Mouse (Mus musculus) kidney, embryonic 15.5 days (tissue): ENCODE data around the gene Ezh2. TPM values are rescaled to one million over a fixed set of nuclear protein-coding genes. Genes with fewer than 3 reads are reported as not detected.

Experiments
- ATAC-seq: fragments of 200-750 bp; cut with Nextera tagmentation; replicated peaks from 2 replicates; pipeline ENCODE4 v1.8.0; 2017; ENCODE audit warnings: moderate TSS enrichment; ENCODE audit not compliant: low FRiP score
- H3K27ac ChIP-seq: fragments of 300-500 bp; sonication (generic); 2 replicates; pipeline ENCODE4 v1.5.1; 2015; ENCODE audit warnings: mild to moderate bottlenecking, inconsistent platforms
- H3K27me3 ChIP-seq: fragments of 300-500 bp; sonication (generic); 2 replicates; pipeline ENCODE4 v1.6.1; 2015; ENCODE audit warnings: inconsistent platforms
- H3K36me3 ChIP-seq: fragments of 300-500 bp; sonication (generic); 2 replicates; pipeline ENCODE4 v1.6.1; 2015; ENCODE audit warnings: inconsistent platforms
- H3K4me1 ChIP-seq: fragments of 300-500 bp; sonication (generic); 2 replicates; pipeline ENCODE4 v1.6.1; 2015; ENCODE audit warnings: inconsistent platforms
- H3K4me2 ChIP-seq: fragments of 300-500 bp; sonication (generic); 2 replicates; pipeline ENCODE4 v1.6.1; 2015; ENCODE audit warnings: moderate library complexity, mild to moderate bottlenecking, inconsistent platforms
- H3K4me3 ChIP-seq: fragments of 300-500 bp; sonication (generic); replicated peaks from 2 replicates; pipeline ENCODE4 v1.5.1; 2015; ENCODE audit warnings: mild to moderate bottlenecking, inconsistent platforms
- H3K9ac ChIP-seq: fragments of 300-500 bp; sonication (generic); 2 replicates; pipeline ENCODE4 v1.6.1; 2015; ENCODE audit warnings: mild to moderate bottlenecking, inconsistent platforms
- H3K9me3 ChIP-seq: fragments of 300-500 bp; sonication (generic); replicated peaks from 2 replicates; pipeline ENCODE4 v1.6.1; 2016; ENCODE audit warnings: inconsistent platforms
- WGBS: fragments of 180-500 bp; shearing (Covaris S2); methylation state at CpG from one replicate; pipeline ENCODE4 v1.1.7; 2015; ENCODE audit warnings: mixed read lengths; 5-methylcytosine and 5-hydroxymethylcytosine counted together
- polyA plus RNA-seq: library from polyadenylated mRNA; unstranded; fragments of >200 nt; fragmentation: Nextera tagmentation; extraction: Ambion mirVana; gene quantifications from 2 replicates; pipeline ENCODE4 v1.2.1, GENCODE M21; 2015

The Ezh2 gene
- polyA plus RNA-seq, 1 experiment from 2014 or later = 108 TPM

GRCm38 (mm10) chr6:47527655-47528054, 67.5 kb downstream of the Ezh2 start:
- Histone ChIP-seq H3K9me3 (no peaks in the 10 kb centered on the region), H3K4me3 (no peak overlapping the region), H3K27me3 (no peaks in the 10 kb centered on the region), H3K27ac (no peak overlapping the region), H3K9ac (no peak overlapping the region), H3K4me1 (no peaks in the 10 kb centered on the region), H3K4me2 (no peak overlapping the region), H3K36me3 (peaks cover 95% of the 10 kb centered on the region)
- 90% methylated on average over 1 of the region's 1 CpGs for WGBS
- no peak for ATAC-seq

- Histone ChIP-seq H3K4me3 (no peak overlapping the region), H3K4me2 (no peak overlapping the region), H3K36me3 (peaks cover 96% of the 10 kb centered on the region), H3K4me1 (no peaks in the 10 kb centered on the region), H3K27me3 (no peaks in the 10 kb centered on the region), H3K9ac (no peak overlapping the region), H3K27ac (no peak overlapping the region), H3K9me3 (no peaks in the 10 kb centered on the region)
- WGBS = 70% methylated on average over 2 of the region's 2 CpGs
- no peak for ATAC-seq
Measured at GRCm38 (mm10) chr6:47527129-47527528, 68.0 kb downstream of the Ezh2 start.

DNA sequence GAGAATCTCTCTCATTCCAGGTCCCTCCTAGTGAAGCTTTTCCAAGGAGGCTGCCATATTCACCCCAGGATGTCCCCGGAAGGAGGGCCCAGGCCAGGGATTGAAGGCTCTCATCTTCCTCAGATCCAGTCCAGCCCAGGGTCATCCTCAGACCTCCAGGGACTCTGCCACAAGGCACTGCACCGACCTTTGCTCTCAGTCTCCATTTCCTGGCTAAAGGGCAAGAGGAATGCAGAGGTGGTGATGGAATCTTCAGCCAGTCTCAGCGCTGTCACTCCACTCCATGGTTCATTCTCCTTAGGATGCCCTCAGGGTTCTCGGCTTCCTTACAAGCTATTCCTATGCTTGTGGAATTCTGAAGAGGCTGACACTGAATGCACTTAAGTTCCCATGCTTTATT, 68.7 kb downstream of the Ezh2 start:
- H3K4me1 ChIP-seq = no peaks in the 10 kb centered on the region
- H3K4me3 ChIP-seq = no peak overlapping the region
- ATAC-seq = no peak
- H3K9me3 ChIP-seq = no peaks in the 10 kb centered on the region
- H3K4me2 ChIP-seq = no peak overlapping the region
- WGBS = 72% methylated on average over 4 of the region's 4 CpGs
- H3K9ac ChIP-seq = no peak overlapping the region
- peaks cover 97% of the 10 kb centered on the region for H3K36me3 ChIP-seq
- H3K27ac ChIP-seq = no peak overlapping the region
- no peaks in the 10 kb centered on the region for H3K27me3 ChIP-seq

GRCm38 (mm10) chr6:47525041-47525440, 70.1 kb downstream of the Ezh2 start:
- H3K4me2 ChIP-seq = no peak overlapping the region
- H3K4me3 ChIP-seq = no peak overlapping the region
- H3K36me3 ChIP-seq = peaks cover 94% of the 10 kb centered on the region
- no peak for ATAC-seq
- no peaks in the 10 kb centered on the region for H3K27me3 ChIP-seq
- no peaks in the 10 kb centered on the region for H3K9me3 ChIP-seq
- H3K27ac ChIP-seq = no peak overlapping the region
- no peaks in the 10 kb centered on the region for H3K4me1 ChIP-seq
- WGBS = 75% methylated on average over 2 of the region's 2 CpGs
- no peak overlapping the region for H3K9ac ChIP-seq

GRCm38 (mm10) chr6:47522431-47522830, 72.7 kb downstream of the Ezh2 start:
- Histone ChIP-seq H3K4me3 (no peak overlapping the region), H3K9ac (no peak overlapping the region), H3K4me1 (no peaks in the 10 kb centered on the region), H3K9me3 (no peaks in the 10 kb centered on the region), H3K36me3 (peaks cover 94% of the 10 kb centered on the region), H3K27ac (no peak overlapping the region), H3K27me3 (no peaks in the 10 kb centered on the region), H3K4me2 (no peak overlapping the region)
- no peak for ATAC-seq
- 94% methylated on average over 3 of the region's 3 CpGs for WGBS

DNA sequence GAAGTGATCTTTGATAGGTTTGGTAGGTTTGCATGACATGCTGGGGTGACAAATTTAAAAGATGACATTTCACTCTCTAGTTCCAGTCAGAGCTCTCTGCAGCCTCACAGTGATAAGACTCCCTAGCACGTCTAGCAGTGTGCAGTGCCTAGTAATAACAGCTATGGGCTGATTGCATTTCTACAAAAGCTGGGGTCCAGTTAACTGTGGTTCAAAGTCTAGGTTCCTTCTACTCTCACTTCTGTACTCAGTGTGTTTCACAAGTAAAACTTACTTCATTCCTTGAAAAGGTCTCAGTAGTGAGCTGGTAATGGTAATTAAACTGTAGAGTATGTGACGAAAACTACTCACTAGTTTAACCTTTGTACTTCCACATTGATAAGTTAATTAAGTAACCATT, 75.1 kb downstream of the Ezh2 start:
- WGBS = 83% methylated on average over 2 of the region's 2 CpGs
- Histone ChIP-seq H3K9ac (no peak overlapping the region), H3K27me3 (no peaks in the 10 kb centered on the region), H3K27ac (no peak overlapping the region), H3K9me3 (no peaks in the 10 kb centered on the region), H3K36me3 (peaks cover 96% of the 10 kb centered on the region), H3K4me2 (no peak overlapping the region), H3K4me1 (no peaks in the 10 kb centered on the region), H3K4me3 (no peak overlapping the region)
- no peak for ATAC-seq

- 0 out of 2 replicates have a peak, but pooled peaks have one; percentile 22 for ATAC-seq
- no peak overlapping the region for H3K9ac ChIP-seq
- H3K27me3 ChIP-seq = no peaks in the 10 kb centered on the region
- H3K4me2 ChIP-seq = no peak overlapping the region
- WGBS = 86% methylated on average over 4 of the region's 4 CpGs
- H3K36me3 ChIP-seq = peaks cover 21% of the 10 kb centered on the region
- H3K4me3 ChIP-seq = no peak overlapping the region
- H3K27ac ChIP-seq = no peak overlapping the region
- no peaks in the 10 kb centered on the region for H3K9me3 ChIP-seq
- H3K4me1 ChIP-seq = no peaks in the 10 kb centered on the region
Measured at GRCm38 (mm10) chr6:47494562-47494961, 100.6 kb downstream of the Ezh2 start.

GRCm38 (mm10) chr6:47482027-47482426, 113.1 kb downstream of the Ezh2 start:
- peaks cover 19% of the 10 kb centered on the region for H3K36me3 ChIP-seq
- no peaks in the 10 kb centered on the region for H3K4me1 ChIP-seq
- no peak overlapping the region for H3K9ac ChIP-seq
- 94% methylated on average over 1 of the region's 1 CpGs for WGBS
- no peak overlapping the region for H3K27ac ChIP-seq
- H3K4me2 ChIP-seq = no peak overlapping the region
- no peak for ATAC-seq
- no peaks in the 10 kb centered on the region for H3K9me3 ChIP-seq
- no peaks in the 10 kb centered on the region for H3K27me3 ChIP-seq
- no peak overlapping the region for H3K4me3 ChIP-seq

Other genes starting within 250 kb of the Ezh2 start
- 140 and 143 TPM in 2 replicates for gene Cul1, start 141.9 kb downstream of the Ezh2 start, polyA plus RNA-seq
- gene Pdia4, start 218.1 kb upstream of the Ezh2 start, polyA plus RNA-seq = 353 TPM in 2 replicates
- gene Zfp786, start 235.5 kb upstream of the Ezh2 start, polyA plus RNA-seq = 3.7 and 4.1 TPM in 2 replicates
- gene Zfp398, start 240.3 kb upstream of the Ezh2 start, polyA plus RNA-seq = 9.5 and 10.1 TPM in 2 replicates